Mouse (Mus musculus) neural tube, embryonic 11.5 days (tissue): ENCODE results near the gene Slc27a1. TPM values are rescaled to one million over a fixed set of nuclear protein-coding genes. Genes with fewer than 3 reads are reported as not detected.

Source experiments
- ATAC-seq: fragments of 200-750 bp; cut with Nextera tagmentation; 2 replicates; pipeline ENCODE4 v1.8.0; 2017; ENCODE audit warnings: moderate number of reproducible peaks, mild to moderate bottlenecking, moderate TSS enrichment, moderate library complexity; ENCODE audit not compliant: insufficient read depth, low FRiP score, low TSS enrichment
- DNase-seq: peaks from one replicate; pipeline ENCODE4 v3.0.0-alpha.2; 2015; ENCODE audit warnings: low spot score
- H3K27ac ChIP-seq: fragments of 300-500 bp; sonication (generic); 2 replicates; pipeline ENCODE4 v1.5.1; 2014; ENCODE audit warnings: low read depth, mild to moderate bottlenecking, low read length
- H3K27me3 ChIP-seq: fragments of 300-500 bp; sonication (generic); 2 replicates; pipeline ENCODE4 v1.6.1; 2014; ENCODE audit warnings: mild to moderate bottlenecking, low read length, mixed read lengths; ENCODE audit not compliant: control insufficient read depth, insufficient read depth
- H3K36me3 ChIP-seq: fragments of 300-500 bp; sonication (generic); 2 replicates; pipeline ENCODE4 v1.6.1; 2014; ENCODE audit warnings: mild to moderate bottlenecking, low read length, moderate library complexity, mixed read lengths; ENCODE audit not compliant: control insufficient read depth, insufficient read depth
- H3K4me1 ChIP-seq: fragments of 300-500 bp; sonication (generic); 2 replicates; pipeline ENCODE4 v1.6.1; 2014; ENCODE audit warnings: low read length, mixed read lengths; ENCODE audit not compliant: control insufficient read depth, insufficient read depth
- H3K4me2 ChIP-seq: fragments of 300-500 bp; sonication (generic); 2 replicates; pipeline ENCODE4 v1.6.1; 2014; ENCODE audit warnings: low read depth, mild to moderate bottlenecking, moderate library complexity
- H3K4me3 ChIP-seq: fragments of 300-500 bp; sonication (generic); 2 replicates; pipeline ENCODE4 v1.5.1; 2014; ENCODE audit warnings: low read depth, low read length
- H3K9ac ChIP-seq: fragments of 300-500 bp; sonication (generic); 2 replicates; pipeline ENCODE4 v1.6.1; 2014; ENCODE audit warnings: mild to moderate bottlenecking, low read length
- H3K9me3 ChIP-seq: fragments of 300-500 bp; sonication (generic); 2 replicates; pipeline ENCODE4 v1.6.1; 2016; ENCODE audit warnings: low read length; ENCODE audit not compliant: control insufficient read depth
- WGBS: fragments of 180-500 bp; shearing (Covaris S2); extraction: QIAGEN DNeasy Blood & Tissue Kit; methylation state at CpG from one replicate; pipeline ENCODE4 v1.1.7; 2014; 5-methylcytosine and 5-hydroxymethylcytosine counted together
- polyA plus RNA-seq: library from polyadenylated mRNA; unstranded; fragments of >200 nt; fragmentation: Nextera tagmentation; extraction: Ambion mirVana; gene quantifications from 2 replicates; pipeline ENCODE4 v1.2.1, GENCODE M21; 2014

Gene Slc27a1
- polyA plus RNA-seq, 1 experiment from 2014 or later = 10.5 TPM

GRCm38 (mm10) chr8:71588762-71589161 is 20.1 kb downstream of the Slc27a1 start:
- Histone ChIP-seq H3K4me2 (no peak overlapping the region), H3K4me1 (peaks cover 9% of the 10 kb centered on the region), H3K27me3 (no peaks in the 10 kb centered on the region), H3K9me3 (no peaks in the 10 kb centered on the region), H3K4me3 (no peak overlapping the region), H3K36me3 (no peaks in the 10 kb centered on the region), H3K9ac (no peak overlapping the region), H3K27ac (no peak overlapping the region)
- no peak for DNase-seq
- no peak for ATAC-seq
- 76% methylated on average over 3 of the region's 3 CpGs for WGBS

- peaks cover 9% of the 10 kb centered on the region for H3K4me1 ChIP-seq
- ATAC-seq (no peak), DNase-seq (no peak)
- peak overlapping the region; percentile 93 for H3K9ac ChIP-seq
- H3K27ac ChIP-seq = peak overlapping the region; percentile 96; the same call in 1 of the 2 replicates
- no peaks in the 10 kb centered on the region for H3K36me3 ChIP-seq
- peak overlapping the region; percentile 72 for H3K4me3 ChIP-seq
- H3K27me3 ChIP-seq = no peaks in the 10 kb centered on the region
- no peaks in the 10 kb centered on the region for H3K9me3 ChIP-seq
- peak overlapping the region; percentile 87 for H3K4me2 ChIP-seq
- 30% methylated on average over 5 of the region's 5 CpGs for WGBS
These were observed 22.3 kb downstream of the Slc27a1 start for GRCm38 (mm10) chr8:71591017-71591416.

- H3K4me1 ChIP-seq = peaks cover 9% of the 10 kb centered on the region
- ATAC-seq (peak; percentile 83), DNase-seq (peak; percentile 97)
- no peaks in the 10 kb centered on the region for H3K36me3 ChIP-seq
- peak within 1 kb of the TSS; percentile 87 for H3K4me2 ChIP-seq
- under 1% methylated on average over 68 of the region's 71 CpGs for WGBS
- H3K27me3 ChIP-seq = no peaks in the 10 kb centered on the region
- H3K4me3 ChIP-seq = peak within 1 kb of the TSS; percentile 72
- H3K9me3 ChIP-seq = no peaks in the 10 kb centered on the region
- H3K9ac ChIP-seq = peak within 1 kb of the TSS; percentile 93
- H3K27ac ChIP-seq = peak within 1 kb of the TSS; percentile 96
These were observed 23.0 kb downstream of the Slc27a1 start, which contains the start of gene Pgls for GRCm38 (mm10) chr8:71591471-71592373. Pgls (plus strand) TSS chr8:71592176.

- Histone ChIP-seq H3K4me1 (peaks cover 9% of the 10 kb centered on the region), H3K27ac (peak overlapping the region; percentile 96), H3K9ac (peak overlapping the region; percentile 93), H3K4me2 (peak overlapping the region; percentile 87), H3K27me3 (no peaks in the 10 kb centered on the region), H3K36me3 (no peaks in the 10 kb centered on the region), H3K9me3 (no peaks in the 10 kb centered on the region), H3K4me3 (peak overlapping the region; percentile 72)
- ATAC-seq (peak; percentile 60), DNase-seq (no peak)
- WGBS = 5% methylated on average over 50 of the region's 60 CpGs
These were observed 23.9 kb downstream of the Slc27a1 start for GRCm38 (mm10) chr8:71592374-71593170.

- H3K27me3 ChIP-seq = no peaks in the 10 kb centered on the region
- peaks cover 9% of the 10 kb centered on the region for H3K4me1 ChIP-seq
- WGBS = 91% methylated on average over 8 of the region's 8 CpGs
- no peak for DNase-seq
- no peak overlapping the region for H3K27ac ChIP-seq
- no peak overlapping the region; the same call in 1 of the 2 replicates for H3K4me3 ChIP-seq
- 0 out of 2 replicates have a peak overlapping the region, but pooled peaks have one; percentile 2 for H3K4me2 ChIP-seq
- ATAC-seq = no peak
- H3K36me3 ChIP-seq = no peaks in the 10 kb centered on the region
- no peak overlapping the region for H3K9ac ChIP-seq
- H3K9me3 ChIP-seq = no peaks in the 10 kb centered on the region
These were observed 25.1 kb downstream of the Slc27a1 start for GRCm38 (mm10) chr8:71593556-71594323.

- Histone ChIP-seq H3K4me2 (no peak overlapping the region), H3K4me1 (peaks cover 9% of the 10 kb centered on the region), H3K9me3 (no peaks in the 10 kb centered on the region), H3K9ac (no peak overlapping the region), H3K27ac (no peak overlapping the region), H3K36me3 (no peaks in the 10 kb centered on the region), H3K4me3 (no peak overlapping the region), H3K27me3 (no peaks in the 10 kb centered on the region)
- DNase-seq = no peak
- 92% methylated on average over 4 of the region's 4 CpGs for WGBS
- ATAC-seq = no peak
These were observed 25.6 kb downstream of the Slc27a1 start for GRCm38 (mm10) chr8:71594324-71594722.

GRCm38 (mm10) chr8:71595862-71596261 is 27.2 kb downstream of the Slc27a1 start:
- Histone ChIP-seq H3K4me3 (no peak overlapping the region), H3K4me2 (no peak overlapping the region), H3K9ac (no peak overlapping the region), H3K27me3 (no peaks in the 10 kb centered on the region), H3K27ac (no peak overlapping the region), H3K36me3 (no peaks in the 10 kb centered on the region), H3K4me1 (peaks cover 9% of the 10 kb centered on the region), H3K9me3 (no peaks in the 10 kb centered on the region)
- 10% methylated on average over 27 of the region's 27 CpGs for WGBS
- ATAC-seq (peak; percentile 18; the same call in 1 of the 2 replicates), DNase-seq (peak; percentile 88)

GRCm38 (mm10) chr8:71596384-71596783 is 27.7 kb downstream of the Slc27a1 start:
- no peaks in the 10 kb centered on the region for H3K9me3 ChIP-seq
- peaks cover 7% of the 10 kb centered on the region for H3K4me1 ChIP-seq
- DNase-seq = no peak
- no peak overlapping the region for H3K4me2 ChIP-seq
- H3K27me3 ChIP-seq = peaks cover 2% of the 10 kb centered on the region
- 61% methylated on average over 6 of the region's 6 CpGs for WGBS
- H3K27ac ChIP-seq = no peak overlapping the region
- H3K36me3 ChIP-seq = no peaks in the 10 kb centered on the region
- H3K4me3 ChIP-seq = no peak overlapping the region
- no peak overlapping the region for H3K9ac ChIP-seq
- ATAC-seq = no peak
